Mouse (Mus musculus): ENCODE measurements around the gene Cdc42ep2. TPM values are rescaled to one million over a fixed set of nuclear protein-coding genes. Genes with fewer than 3 reads are reported as not detected.

Cdc42ep2 gene
- polyA plus RNA-seq, 1 experiment from 2014 or later: 5.1 TPM

GRCm38 (mm10) chr19:5868096-5868495 is 56.5 kb downstream of the Cdc42ep2 start:
- 80% methylated on average over 6 of the region's 6 CpGs for WGBS
- Histone ChIP-seq H3K4me3 (ENCODE audit: low read depth, low read length) (no peak overlapping the region), H3K4me1 (replicated peaks; ENCODE audit: control insufficient read depth, insufficient read depth, low read length) (peaks cover 23% of the 10 kb centered on the region), H3K9me3 (ENCODE audit: control insufficient read depth, low read length) (no peaks in the 10 kb centered on the region), H3K27me3 (replicated peaks; ENCODE audit: control insufficient read depth, insufficient read depth, low read length) (no peaks in the 10 kb centered on the region), H3K27ac (ENCODE audit: low read depth, low read length) (no peak overlapping the region), H3K36me3 (ENCODE audit: control insufficient read depth, insufficient read depth, low read length) (peaks cover 32% of the 10 kb centered on the region), H3K9ac (ENCODE audit: low read depth, low read length) (no peak overlapping the region), H3K4me2 (no peak overlapping the region)
- DNase-seq (ENCODE audit: low spot score): no peak
- ATAC-seq (replicated peaks; ENCODE audit: low FRiP score): no peak

Other genes starting within 250 kb of the Cdc42ep2 start
- 27.4 and 28.1 TPM in 2 replicates for gene Map3k11, start 236.1 kb downstream of the Cdc42ep2 start, polyA plus RNA-seq (2014; fragmentation: Nextera tagmentation; extraction: Ambion mirVana)
- gene Pcnx3, start 235.9 kb downstream of the Cdc42ep2 start, polyA plus RNA-seq (2014; fragmentation: Nextera tagmentation; extraction: Ambion mirVana): 22.5 and 25.0 TPM in 2 replicates
- 0.14 TPM in 1 of 2 replicates, not detected in the other for gene Kcnk7, start 220.4 kb downstream of the Cdc42ep2 start, polyA plus RNA-seq (2014; fragmentation: Nextera tagmentation; extraction: Ambion mirVana)
- gene Ehbp1l1, start 198.5 kb downstream of the Cdc42ep2 start, polyA plus RNA-seq (2014; fragmentation: Nextera tagmentation; extraction: Ambion mirVana): 64.9 and 67.1 TPM in 2 replicates
- gene Fam89b, start 195.2 kb downstream of the Cdc42ep2 start, polyA plus RNA-seq (2014; fragmentation: Nextera tagmentation; extraction: Ambion mirVana): 47.5 and 49.8 TPM in 2 replicates
- 4.1 and 4.6 TPM in 2 replicates for gene Ltbp3, start 183.9 kb downstream of the Cdc42ep2 start, polyA plus RNA-seq (2014; fragmentation: Nextera tagmentation; extraction: Ambion mirVana)
- 57.1 and 58.6 TPM in 2 replicates for gene Scyl1, start 153.4 kb downstream of the Cdc42ep2 start, polyA plus RNA-seq (2014; fragmentation: Nextera tagmentation; extraction: Ambion mirVana)
- 26.8 and 27.9 TPM in 2 replicates for gene Frmd8, start 49.5 kb downstream of the Cdc42ep2 start, polyA plus RNA-seq (2014; fragmentation: Nextera tagmentation; extraction: Ambion mirVana)
- gene Slc25a45, start 47.0 kb downstream of the Cdc42ep2 start, polyA plus RNA-seq (2014; fragmentation: Nextera tagmentation; extraction: Ambion mirVana): 7.5 and 8.2 TPM in 2 replicates
- gene Tigd3, start 30.7 kb downstream of the Cdc42ep2 start, polyA plus RNA-seq (2014; fragmentation: Nextera tagmentation; extraction: Ambion mirVana): 3.9 and 4.2 TPM in 2 replicates
- gene Dpf2, start 11.8 kb downstream of the Cdc42ep2 start, polyA plus RNA-seq (2014; fragmentation: Nextera tagmentation; extraction: Ambion mirVana): 119 and 127 TPM in 2 replicates
- gene Pola2, start 39.4 kb upstream of the Cdc42ep2 start, polyA plus RNA-seq (2014; fragmentation: Nextera tagmentation; extraction: Ambion mirVana): 129 and 131 TPM in 2 replicates
- not detected in 2 replicates for gene Slc22a20, start 61.3 kb upstream of the Cdc42ep2 start, polyA plus RNA-seq (2014; fragmentation: Nextera tagmentation; extraction: Ambion mirVana)
- 25.2 and 25.8 TPM in 2 replicates for gene Capn1, start 91.1 kb upstream of the Cdc42ep2 start, polyA plus RNA-seq (2014; fragmentation: Nextera tagmentation; extraction: Ambion mirVana)
- 30.7 and 33.7 TPM in 2 replicates for gene Syvn1, start 121.8 kb upstream of the Cdc42ep2 start, polyA plus RNA-seq (2014; fragmentation: Nextera tagmentation; extraction: Ambion mirVana)
- gene Mrpl49, start 133.0 kb upstream of the Cdc42ep2 start, polyA plus RNA-seq (2014; fragmentation: Nextera tagmentation; extraction: Ambion mirVana): 84.5 and 93.9 TPM in 2 replicates
- gene Fau, start 133.0 kb upstream of the Cdc42ep2 start, polyA plus RNA-seq (2014; fragmentation: Nextera tagmentation; extraction: Ambion mirVana): 1,022 and 1,135 TPM in 2 replicates
- 38.7 and 42.3 TPM in 2 replicates for gene Znhit2, start 136.4 kb upstream of the Cdc42ep2 start, polyA plus RNA-seq (2014; fragmentation: Nextera tagmentation; extraction: Ambion mirVana)
- gene Tm7sf2, start 143.6 kb upstream of the Cdc42ep2 start, polyA plus RNA-seq (2014; fragmentation: Nextera tagmentation; extraction: Ambion mirVana): 28.6 and 30.8 TPM in 2 replicates
- gene Vps51, start 152.4 kb upstream of the Cdc42ep2 start, polyA plus RNA-seq (2014; fragmentation: Nextera tagmentation; extraction: Ambion mirVana): 54.8 and 57.1 TPM in 2 replicates
- not detected in 2 replicates for gene Tmem262, start 155.2 kb upstream of the Cdc42ep2 start, polyA plus RNA-seq (2014; fragmentation: Nextera tagmentation; extraction: Ambion mirVana)
- gene Gm28374, start 157.4 kb upstream of the Cdc42ep2 start, polyA plus RNA-seq (2014; fragmentation: Nextera tagmentation; extraction: Ambion mirVana): 0.75 and 2.2 TPM in 2 replicates
- 50.4 and 52.3 TPM in 2 replicates for gene Zfpl1, start 160.1 kb upstream of the Cdc42ep2 start, polyA plus RNA-seq (2014; fragmentation: Nextera tagmentation; extraction: Ambion mirVana)
- gene Cdca5, start 160.2 kb upstream of the Cdc42ep2 start, polyA plus RNA-seq (2014; fragmentation: Nextera tagmentation; extraction: Ambion mirVana): 50.8 and 55.3 TPM in 2 replicates
- gene AC131692.1, start 169.6 kb upstream of the Cdc42ep2 start, polyA plus RNA-seq (2014; fragmentation: Nextera tagmentation; extraction: Ambion mirVana): 0.43 and 0.51 TPM in 2 replicates
- 2.0 and 2.4 TPM in 2 replicates for gene Naaladl1, start 181.0 kb upstream of the Cdc42ep2 start, polyA plus RNA-seq (2014; fragmentation: Nextera tagmentation; extraction: Ambion mirVana)
- 56.1 and 60.8 TPM in 2 replicates for gene Sac3d1, start 193.8 kb upstream of the Cdc42ep2 start, polyA plus RNA-seq (2014; fragmentation: Nextera tagmentation; extraction: Ambion mirVana)
- gene Snx15, start 203.5 kb upstream of the Cdc42ep2 start, polyA plus RNA-seq (2014; fragmentation: Nextera tagmentation; extraction: Ambion mirVana): 34.6 and 35.1 TPM in 2 replicates
- 0.15 TPM in 1 of 2 replicates, not detected in the other for gene Batf2, start 216.2 kb upstream of the Cdc42ep2 start, polyA plus RNA-seq (2014; fragmentation: Nextera tagmentation; extraction: Ambion mirVana)
- 70.6 and 73.4 TPM in 2 replicates for gene Arl2, start 216.7 kb upstream of the Cdc42ep2 start, polyA plus RNA-seq (2014; fragmentation: Nextera tagmentation; extraction: Ambion mirVana)

Data from liver, embryonic 11.5 days (tissue).